Mouse (Mus musculus) brown adipose tissue, adult 24 weeks (tissue): ENCODE data around the gene Jagn1. TPM values are rescaled to one million over a fixed set of nuclear protein-coding genes. Genes with fewer than 3 reads are reported as not detected.

ENCODE experiments used
- H3K27ac ChIP-seq: fragments of 200-500 bp; replicated peaks from 2 replicates; pipeline ENCODE4 v1.5.1; 2012; ENCODE audit warnings: low read depth, mild to moderate bottlenecking, low read length
- H3K4me1 ChIP-seq: fragments of 200-500 bp; 2 replicates; pipeline ENCODE4 v1.6.1; 2012; ENCODE audit warnings: low read length, mixed read lengths; ENCODE audit not compliant: control insufficient read depth, insufficient read depth, insufficient read length
- H3K4me3 ChIP-seq: fragments of 200-500 bp; 2 replicates; pipeline ENCODE4 v1.5.1; 2012; ENCODE audit warnings: low read depth, mild to moderate bottlenecking, low read length, moderate library complexity; ENCODE audit not compliant: insufficient read depth
- polyA plus RNA-seq: library from polyadenylated mRNA; stranded (reverse); fragments of >200 nt; gene quantifications from 2 replicates; pipeline ENCODE4 v1.2.4, GENCODE M21; 2012; ENCODE audit not compliant: missing spikeins, insufficient read depth, insufficient read length

Gene Jagn1
- polyA plus RNA-seq, 1 experiment, result 34.8 TPM

- no peak overlapping the region for H3K27ac ChIP-seq
Measured at GRCm38 (mm10) chr6:113444207-113444965, 2.0 kb downstream of the Jagn1 start.

GRCm38 (mm10) chr6:113447639-113448038 lies 5.3 kb downstream of the Jagn1 start:
- Histone ChIP-seq H3K4me3 (no peak overlapping the region), H3K4me1 (peaks cover 8% of the 10 kb centered on the region; the same call in 1 of the 2 replicates)

More at GRCm38 (mm10) chr6:113444207-113444965, 2.0 kb downstream of the Jagn1 start:
- H3K4me1 ChIP-seq, result peaks cover 6% of the 10 kb centered on the region
- no peak overlapping the region for H3K4me3 ChIP-seq

GRCm38 (mm10) chr6:113451839-113452238 lies 9.5 kb downstream of the Jagn1 start:
- Histone ChIP-seq H3K27ac (no peak overlapping the region), H3K4me3 (no peak overlapping the region), H3K4me1 (peaks cover 4% of the 10 kb centered on the region; the same call in 1 of the 2 replicates)

More at GRCm38 (mm10) chr6:113447639-113448038, 5.3 kb downstream of the Jagn1 start:
- no peak overlapping the region for H3K27ac ChIP-seq

GRCm38 (mm10) chr6:113455007-113455406 lies 12.6 kb downstream of the Jagn1 start:
- Histone ChIP-seq H3K4me1 (peaks cover 4% of the 10 kb centered on the region; the same call in 1 of the 2 replicates), H3K27ac (no peak overlapping the region), H3K4me3 (no peak overlapping the region)

GRCm38 (mm10) chr6:113457952-113458534 lies 15.7 kb downstream of the Jagn1 start, which contains the start of gene Il17re:
Gene Il17re, plus strand, starts transcription at chr6:113458484.
- H3K4me3 ChIP-seq, result peak within 1 kb of the TSS; percentile 34
- H3K4me1 ChIP-seq, result no peaks in the 10 kb centered on the region
- H3K27ac ChIP-seq, result no peak within 1 kb of the TSS

GRCm38 (mm10) chr6:113458635-113459034 lies 16.3 kb downstream of the Jagn1 start:
- no peak overlapping the region for H3K27ac ChIP-seq
- H3K4me1 ChIP-seq, result no peaks in the 10 kb centered on the region
- H3K4me3 ChIP-seq, result peak overlapping the region; percentile 34

GRCm38 (mm10) chr6:113464040-113464439 lies 21.7 kb downstream of the Jagn1 start:
- Histone ChIP-seq H3K4me3 (no peak overlapping the region), H3K4me1 (no peaks in the 10 kb centered on the region), H3K27ac (no peak overlapping the region)

- Histone ChIP-seq H3K4me3 (no peak overlapping the region), H3K4me1 (peaks cover 3% of the 10 kb centered on the region; the same call in 1 of the 2 replicates), H3K27ac (no peak overlapping the region)
Measured at GRCm38 (mm10) chr6:113465602-113466001, 23.2 kb downstream of the Jagn1 start.

- Histone ChIP-seq H3K4me1 (peaks cover 15% of the 10 kb centered on the region), H3K27ac (no peak overlapping the region), H3K4me3 (no peak overlapping the region)
Measured at GRCm38 (mm10) chr6:113468512-113468911, 26.1 kb downstream of the Jagn1 start.

- Histone ChIP-seq H3K4me1 (peaks cover 15% of the 10 kb centered on the region), H3K27ac (no peak overlapping the region), H3K4me3 (peak overlapping the region; percentile 39)
Measured at GRCm38 (mm10) chr6:113469021-113469420, 26.7 kb downstream of the Jagn1 start.

GRCm38 (mm10) chr6:113469432-113469831 lies 27.1 kb downstream of the Jagn1 start:
- peak overlapping the region; percentile 55 for H3K4me3 ChIP-seq
- H3K4me1 ChIP-seq, result peaks cover 15% of the 10 kb centered on the region
- no peak overlapping the region for H3K27ac ChIP-seq

- Histone ChIP-seq H3K27ac (peak within 1 kb of the TSS; percentile 25), H3K4me1 (peaks cover 15% of the 10 kb centered on the region), H3K4me3 (peak within 1 kb of the TSS; percentile 61)
Measured at GRCm38 (mm10) chr6:113471297-113471936, 29.0 kb downstream of the Jagn1 start, which contains the start of gene Il17rc. Gene Il17rc, plus strand, starts transcription at chr6:113471427.

GRCm38 (mm10) chr6:113472061-113472460 lies 29.7 kb downstream of the Jagn1 start:
- H3K4me3 ChIP-seq, result peak overlapping the region; percentile 61; the same call in 1 of the 2 replicates
- no peak overlapping the region for H3K27ac ChIP-seq
- peaks cover 15% of the 10 kb centered on the region for H3K4me1 ChIP-seq

- no peak overlapping the region for H3K4me3 ChIP-seq
- peaks cover 15% of the 10 kb centered on the region for H3K4me1 ChIP-seq
- no peak overlapping the region for H3K27ac ChIP-seq
Measured at GRCm38 (mm10) chr6:113473246-113473645, 30.9 kb downstream of the Jagn1 start.

- no peak overlapping the region for H3K27ac ChIP-seq
- no peak overlapping the region for H3K4me3 ChIP-seq
- peaks cover 15% of the 10 kb centered on the region for H3K4me1 ChIP-seq
Measured at GRCm38 (mm10) chr6:113473715-113474114, 31.3 kb downstream of the Jagn1 start.
